Mouse (Mus musculus) right cerebral cortex, postnatal 10 days (tissue): ENCODE measurements at regions not wholly inside any gene's neighbourhood (a gene's known extent, or its start where the extent isn't known, plus 50 kb on each side); places are given as distances from the start of the nearest gene placed in this dataset.

Source experiments
- DNase-seq, 2 experiments: peaks; one replicate each; pipeline ENCODE4 v3.0.0; 2021; ENCODE audit warnings: low spot score in 2 of 2

DNA sequence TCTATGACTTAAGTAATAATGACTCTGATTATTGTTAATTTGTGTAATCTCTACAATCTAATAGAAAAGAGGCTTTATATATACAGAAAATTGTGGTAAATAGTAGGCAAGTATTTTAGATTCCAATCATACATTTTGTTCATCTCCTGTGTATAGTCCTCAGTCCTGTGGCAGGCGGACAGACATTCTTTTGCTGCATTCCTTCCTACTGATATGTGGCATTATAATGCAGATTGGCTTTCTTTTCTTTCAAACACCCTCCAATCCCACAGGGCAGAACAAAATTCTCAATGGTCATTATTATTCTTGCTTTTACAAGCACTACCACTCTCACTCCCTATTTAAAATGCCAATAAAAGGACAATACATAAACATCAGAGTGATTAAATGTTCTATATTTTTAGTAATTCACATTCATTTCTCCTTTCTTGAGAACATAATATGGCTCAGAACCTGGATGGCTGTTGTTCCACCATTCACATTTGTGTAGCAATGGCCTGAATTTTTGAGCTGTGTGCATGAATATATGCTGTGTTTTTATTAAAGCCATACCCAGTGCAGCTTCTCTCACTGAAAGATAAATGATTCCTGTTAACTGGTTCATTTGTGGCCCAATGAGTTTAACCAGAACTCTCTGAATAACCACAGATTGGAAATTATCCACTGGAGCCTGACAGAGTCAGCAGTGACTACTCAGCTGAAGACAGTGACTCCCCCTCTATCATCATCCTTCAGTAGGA lies 194.6 kb downstream of the Gm43517 start:
- no peak for DNase-seq

DNA sequence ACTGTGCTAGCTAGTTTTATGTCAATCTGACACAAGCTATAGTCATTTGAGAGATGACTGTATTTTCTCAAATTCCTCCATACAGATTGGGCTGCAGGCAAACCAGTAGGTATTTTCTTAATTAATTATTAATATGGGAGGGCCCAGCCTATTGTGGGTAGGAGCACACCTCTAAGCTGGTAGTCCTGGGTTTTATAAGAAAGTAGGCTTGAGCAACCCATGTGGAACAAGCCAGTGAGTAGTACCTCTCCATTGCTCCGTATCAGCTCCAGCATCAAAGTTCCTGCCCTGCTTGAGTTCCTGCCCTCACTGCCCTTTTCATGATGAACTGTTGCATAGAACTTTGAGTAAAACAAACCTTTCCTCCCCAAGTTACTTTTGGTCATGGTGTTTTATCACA lies 198.9 kb downstream of the Gm43517 start:
- DNase-seq: no peak

DNA sequence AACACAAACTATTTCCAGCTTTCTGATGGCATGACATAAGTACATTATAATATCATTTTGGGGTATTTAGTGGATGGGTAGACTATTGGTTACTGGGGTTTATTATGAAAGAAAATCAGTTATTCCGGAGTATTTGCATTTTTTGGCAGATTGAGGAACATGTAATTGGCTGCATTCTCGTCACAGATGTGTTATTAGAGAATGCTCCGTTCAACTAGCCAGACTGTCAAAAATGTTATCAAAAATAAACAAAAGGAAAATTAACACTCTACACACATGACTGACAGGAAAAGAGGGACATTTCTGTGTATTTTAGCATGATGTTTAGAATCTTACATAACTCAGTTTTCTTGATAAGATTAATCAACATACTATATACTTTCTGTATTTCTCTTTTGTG lies 237.3 kb downstream of the Gm43517 start:
- no peak for DNase-seq

DNA sequence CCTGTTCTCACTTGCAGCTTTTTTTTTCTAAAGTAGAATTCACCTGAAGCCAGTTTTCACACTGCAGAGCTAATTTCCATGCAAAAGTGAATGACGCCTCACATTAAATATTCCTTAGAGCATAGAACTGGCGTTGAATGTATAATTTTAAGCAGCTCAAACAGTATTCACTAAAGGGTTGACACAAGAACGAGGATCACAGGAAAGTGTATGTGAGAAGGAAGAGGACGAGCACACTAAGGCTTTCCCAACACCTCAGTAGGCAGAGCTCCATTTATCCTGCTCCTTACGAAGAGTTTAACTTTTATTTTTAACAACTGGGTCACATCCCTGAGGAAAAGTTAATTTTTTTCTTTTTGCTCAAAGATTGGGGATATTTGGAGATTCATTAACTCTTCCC lies 242.2 kb downstream of the Gm43517 start:
- DNase-seq: no peak

DNA sequence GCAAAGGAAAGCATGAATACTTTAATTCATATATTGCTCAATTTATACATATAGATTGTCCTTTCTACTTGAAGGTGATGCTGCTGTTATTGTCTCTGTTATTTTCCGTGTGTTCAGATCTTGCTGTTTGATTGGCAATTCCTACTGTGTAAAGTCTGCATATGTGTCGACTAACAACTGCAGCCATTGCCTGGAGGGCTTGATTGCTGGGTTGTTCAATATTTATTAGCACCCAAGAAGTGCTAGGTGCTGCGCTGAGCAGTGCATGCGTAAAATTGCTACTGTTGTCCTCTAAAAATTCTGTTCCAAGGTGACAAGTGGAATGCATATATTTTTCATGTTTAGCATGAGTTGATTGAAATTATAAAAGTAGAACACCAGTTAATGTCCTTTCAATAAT lies 243.0 kb downstream of the Gm43517 start:
- DNase-seq: no peak

DNA sequence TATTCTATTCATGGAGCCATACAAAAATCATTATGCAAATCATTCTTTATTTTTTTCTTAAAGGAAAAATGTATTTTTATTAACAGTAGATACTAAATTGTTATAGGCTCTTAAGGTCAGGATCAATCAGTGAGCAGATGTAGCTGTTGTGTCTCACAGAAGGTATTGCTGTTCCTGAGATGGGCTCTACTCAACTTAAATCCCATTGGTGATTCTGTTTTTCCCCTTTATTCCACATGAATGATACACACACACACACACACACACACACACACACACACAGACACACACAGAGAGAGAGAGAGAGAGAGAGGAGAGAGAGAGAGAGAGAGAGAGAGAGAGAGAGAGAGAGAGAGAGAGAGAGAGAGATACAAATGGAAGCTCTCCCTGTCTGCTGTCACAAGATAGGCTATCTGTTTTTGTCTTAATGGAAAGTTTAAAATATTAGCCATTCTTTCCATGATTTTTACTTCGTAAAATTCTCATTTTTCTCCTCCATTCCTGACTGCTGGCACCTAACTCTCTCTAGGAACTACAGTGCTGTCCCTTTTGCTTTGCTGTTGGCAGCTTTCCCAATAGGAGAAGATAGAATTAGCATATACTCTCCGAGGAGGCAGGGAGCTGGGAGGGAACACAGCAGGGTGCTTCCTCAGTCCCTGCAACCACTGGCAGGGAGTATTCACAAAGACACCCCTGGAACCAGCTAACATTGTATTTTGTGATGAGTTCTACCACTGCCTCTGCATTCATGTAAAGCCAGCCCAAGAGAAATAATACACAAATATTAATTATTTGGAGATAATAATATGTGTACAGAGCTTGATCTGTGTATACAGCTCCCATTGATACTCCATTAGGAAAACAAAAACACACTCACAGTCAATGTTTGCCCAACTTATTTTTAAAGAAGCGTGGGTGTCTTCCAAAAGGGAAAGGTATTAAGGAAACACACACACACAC lies 264.4 kb downstream of the Gm43517 start:
- DNase-seq: peak; percentile 38 to 58
